Mouse (Mus musculus): ENCODE data around the gene Kdm2a.

- TF ChIP-seq CTCF (IDR thresholded peaks at IDR 0.05; ENCODE audit: low read depth, low read length) (no peak), TAL1 (conservative IDR thresholded peaks at IDR 0.05; ENCODE audit: low read depth, low read length) (no peak), POLR2AphosphoS5 (IDR thresholded peaks at IDR 0.05; ENCODE audit: insufficient replicate concordance, low read depth, low read length) (no peak), GATA1 (IDR thresholded peaks at IDR 0.05; ENCODE audit: borderline replicate concordance, low read length) (no peak), GATA2 (IDR thresholded peaks at IDR 0.05; ENCODE audit: borderline replicate concordance, low read depth, low read length) (no peak)
Observed at GRCm38 (mm10) chr19:4404840-4405239, 6.8 kb upstream of the Kdm2a start.
